Mouse (Mus musculus) R1 (cell line): ENCODE results near the gene Wsb1.

ENCODE experiments used
- DNase-seq: peaks from one replicate; pipeline ENCODE4 v3.0.0-alpha.2; 2018; ENCODE audit warnings: low read depth, low spot score

Wsb1 gene

GRCm38 (mm10) chr11:79215539-79215938 is 38.9 kb downstream of the Wsb1 start:
- no peak for DNase-seq

- DNase-seq, result peak; percentile 88
Observed at GRCm38 (mm10) chr11:79214015-79214418, 40.5 kb downstream of the Wsb1 start.

- DNase-seq, result no peak
Observed at GRCm38 (mm10) chr11:79209882-79210471, 44.5 kb downstream of the Wsb1 start.

GRCm38 (mm10) chr11:79209113-79209512 is 45.4 kb downstream of the Wsb1 start:
- DNase-seq, result no peak

- no peak for DNase-seq
Observed at GRCm38 (mm10) chr11:79208462-79208861, 46.0 kb downstream of the Wsb1 start.

- DNase-seq, result no peak
Observed at GRCm38 (mm10) chr11:79207691-79208090, 46.8 kb downstream of the Wsb1 start.

- DNase-seq, result no peak
Observed at GRCm38 (mm10) chr11:79204444-79204843, 50.0 kb downstream of the Wsb1 start.

- no peak for DNase-seq
Observed at GRCm38 (mm10) chr11:79200502-79200901, 54.0 kb downstream of the Wsb1 start.

GRCm38 (mm10) chr11:79198562-79198961 is 55.9 kb downstream of the Wsb1 start:
- DNase-seq, result no peak

GRCm38 (mm10) chr11:79197846-79198235 is 56.6 kb downstream of the Wsb1 start:
- DNase-seq, result no peak

- no peak for DNase-seq
Observed at GRCm38 (mm10) chr11:79196876-79197845, 57.3 kb downstream of the Wsb1 start.

- DNase-seq, result peak; percentile 43
Observed at GRCm38 (mm10) chr11:79196196-79196869, 58.1 kb downstream of the Wsb1 start.

- peak; percentile 75 for DNase-seq
Observed at GRCm38 (mm10) chr11:79192176-79192575, 62.3 kb downstream of the Wsb1 start.

GRCm38 (mm10) chr11:79191214-79191613 is 63.3 kb downstream of the Wsb1 start:
- DNase-seq, result no peak

- DNase-seq, result no peak
Observed at GRCm38 (mm10) chr11:79190257-79190656, 64.2 kb downstream of the Wsb1 start.
